Mouse (Mus musculus) adrenal gland, postnatal 25 days (tissue): ENCODE data around the gene Mxra7. TPM values are rescaled to one million over a fixed set of nuclear protein-coding genes. Genes with fewer than 3 reads are reported as not detected.
"Not testable (repeated sequence)": the region's sequence is repeated elsewhere in the genome, so short reads cannot be mapped to it uniquely, and the experiment has no call there.

Source experiments
- DNase-seq: peaks from one replicate; pipeline ENCODE4 v3.0.0; 2021; ENCODE audit warnings: mixed read lengths
- long read RNA-seq: library from polyadenylated mRNA; stranded (forward); transcript quantifications from one replicate; pipeline ENCODE4 v2.0.0, GENCODE M21; 2021
- total RNA-seq: library from RNA; stranded (reverse); gene quantifications from 2 replicates; pipeline ENCODE4 v1.2.3, GENCODE M21; 2021

Gene Mxra7
- total RNA-seq, result 26.0 and 44.7 TPM in 2 replicates
- long read RNA-seq, transcript Mxra7-201 (4 exons, 2,063 nt), result major isoform, 49 of 68 reads
- long read RNA-seq, partial matches to known transcripts, result 1 of 68 reads
- long read RNA-seq, other reads (novel, unspliced or antisense), result 18 of 68 reads

GRCm38 (mm10) chr11:116827534-116828165, at the start of gene Mxra7:
TSS of gene Mxra7 (minus strand) at chr11:116828046.
- peak; percentile 91 for DNase-seq

DNA sequence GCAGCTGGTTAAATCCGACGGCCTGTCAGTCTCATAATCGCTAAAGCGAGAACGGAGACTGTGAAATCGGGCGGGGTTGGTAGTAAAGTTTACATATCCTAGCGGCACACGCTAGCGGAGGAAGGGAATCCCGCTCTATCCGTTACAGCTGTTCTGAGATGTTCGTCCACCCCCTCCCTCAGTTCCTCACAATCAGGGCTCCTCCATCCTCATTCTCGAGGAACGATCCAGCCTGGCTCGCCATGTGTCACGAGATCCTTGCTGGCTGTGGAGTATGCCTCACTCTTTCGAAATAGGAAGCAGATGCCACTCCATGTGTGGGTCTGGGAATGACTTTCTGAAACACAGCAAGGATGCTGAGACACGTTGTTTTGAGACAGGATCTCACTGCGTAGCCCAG, 46.1 kb upstream of the Mxra7 start:
- no peak for DNase-seq

DNA sequence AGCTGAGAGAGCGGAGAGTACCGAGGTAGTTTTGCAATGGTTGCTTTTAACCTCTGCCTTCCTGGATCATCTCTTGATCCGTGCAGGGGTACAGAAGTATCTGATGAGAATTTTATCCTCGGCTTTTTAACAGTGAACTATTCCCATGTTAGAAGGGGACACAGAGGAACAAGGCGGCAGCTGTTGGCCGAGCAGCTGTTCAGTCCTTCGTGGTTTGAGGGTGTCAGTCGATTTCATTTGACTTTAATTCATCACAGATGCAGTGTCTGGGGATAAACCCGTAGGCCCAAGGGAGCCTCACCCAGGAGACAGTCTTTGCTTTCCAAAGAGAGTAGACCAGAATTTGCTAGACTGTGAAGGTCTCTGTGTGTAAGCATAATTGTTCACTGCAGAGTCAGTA, 43.7 kb upstream of the Mxra7 start:
- no peak for DNase-seq

GRCm38 (mm10) chr11:116869641-116870040, 41.8 kb upstream of the Mxra7 start:
- no peak for DNase-seq

DNA sequence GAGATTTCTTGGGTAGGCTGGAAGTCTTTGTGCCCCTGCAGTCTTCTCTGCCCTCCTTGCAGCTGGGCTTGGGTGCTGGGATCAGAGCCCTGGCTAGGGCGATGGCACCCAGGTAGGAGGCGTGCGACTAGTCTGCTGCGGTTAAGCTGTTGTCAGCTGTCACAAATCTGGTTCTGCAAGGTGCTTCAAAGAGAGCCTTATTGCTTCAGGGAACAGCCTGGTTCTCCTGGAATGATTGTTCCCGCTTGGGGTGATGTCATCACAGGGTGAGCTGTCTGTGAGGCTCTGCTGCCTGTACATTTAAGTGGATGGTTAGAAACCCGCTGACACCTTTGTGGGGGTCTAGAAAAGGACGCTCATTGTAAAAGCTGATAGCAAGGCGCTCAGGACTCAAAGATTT, 41.4 kb upstream of the Mxra7 start:
- no peak for DNase-seq

- peak; percentile 22 for DNase-seq
Measured at GRCm38 (mm10) chr11:116868129-116868528, 40.3 kb upstream of the Mxra7 start.

GRCm38 (mm10) chr11:116865945-116866585, 38.2 kb upstream of the Mxra7 start:
- DNase-seq, result no peak

DNA sequence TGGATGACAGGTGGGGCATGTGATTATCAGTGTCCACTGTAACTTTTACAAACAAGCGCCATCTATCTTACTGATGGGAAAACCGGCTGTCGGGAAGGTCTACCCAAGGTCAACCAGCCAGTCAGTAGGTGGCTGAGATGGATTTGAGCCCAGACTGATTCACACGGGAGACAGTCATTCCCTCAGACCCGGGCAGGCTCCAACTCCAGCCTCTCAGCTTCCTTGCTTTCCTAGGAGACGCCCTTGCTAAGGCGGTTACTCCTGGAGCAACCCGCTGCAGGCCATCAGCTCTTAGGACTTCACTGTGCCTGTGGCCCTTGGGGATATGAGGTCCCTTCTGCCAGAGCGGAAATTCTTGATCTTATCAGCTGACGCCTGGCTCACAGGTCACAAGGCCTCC, 36.6 kb upstream of the Mxra7 start:
- DNase-seq, result peak; percentile 35

DNA sequence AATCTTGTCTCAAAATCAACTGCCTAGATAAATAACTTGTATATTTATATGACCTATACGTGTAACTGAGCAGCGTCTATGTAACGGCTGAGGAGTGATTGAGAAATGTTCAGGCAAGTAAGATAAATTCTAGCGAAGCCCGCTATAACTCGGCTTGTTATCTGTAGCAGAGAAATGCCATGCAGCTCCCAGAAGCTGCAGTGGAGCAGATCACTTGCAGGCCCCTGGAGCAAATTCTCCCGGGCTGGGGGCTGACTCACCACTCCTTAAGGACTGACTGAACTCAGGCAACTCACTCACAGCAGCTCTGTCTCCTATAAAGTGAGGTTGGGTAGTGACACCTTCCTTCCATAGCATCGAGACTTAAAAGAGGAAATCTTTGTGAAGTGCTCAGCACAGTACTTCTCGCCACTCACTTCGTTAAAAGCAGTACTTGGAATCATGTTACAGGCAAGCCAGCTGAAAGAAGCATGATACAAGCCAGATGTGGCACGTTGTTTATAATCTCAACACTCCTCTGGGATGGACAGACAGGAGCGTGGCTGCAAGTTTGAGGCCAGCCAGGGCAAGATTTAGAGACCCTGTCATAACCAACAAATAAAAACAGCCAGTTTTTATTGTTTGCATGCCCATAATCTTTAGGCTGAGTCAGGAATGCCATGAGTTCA, 29.5 kb upstream of the Mxra7 start:
- DNase-seq, result no peak

DNA sequence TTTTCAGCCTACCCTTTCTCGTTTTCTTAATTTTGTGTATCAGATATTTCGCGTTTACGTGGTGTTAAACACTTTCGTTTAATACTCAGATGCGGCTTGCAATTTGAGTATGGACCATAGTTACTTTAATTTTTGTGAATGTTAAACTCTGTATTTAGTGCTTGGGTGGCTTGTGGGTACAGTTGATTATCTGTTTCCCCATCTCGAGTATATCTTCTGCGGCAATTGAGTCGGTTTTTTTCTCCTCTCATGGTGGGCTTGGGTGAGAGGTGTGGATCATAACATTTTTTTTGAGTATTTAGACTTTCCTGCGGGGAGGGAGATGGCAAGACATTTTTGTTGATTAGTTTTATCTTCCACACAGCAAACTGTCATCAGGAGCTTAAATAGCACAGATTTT, 26.4 kb upstream of the Mxra7 start:
- no peak for DNase-seq

DNA sequence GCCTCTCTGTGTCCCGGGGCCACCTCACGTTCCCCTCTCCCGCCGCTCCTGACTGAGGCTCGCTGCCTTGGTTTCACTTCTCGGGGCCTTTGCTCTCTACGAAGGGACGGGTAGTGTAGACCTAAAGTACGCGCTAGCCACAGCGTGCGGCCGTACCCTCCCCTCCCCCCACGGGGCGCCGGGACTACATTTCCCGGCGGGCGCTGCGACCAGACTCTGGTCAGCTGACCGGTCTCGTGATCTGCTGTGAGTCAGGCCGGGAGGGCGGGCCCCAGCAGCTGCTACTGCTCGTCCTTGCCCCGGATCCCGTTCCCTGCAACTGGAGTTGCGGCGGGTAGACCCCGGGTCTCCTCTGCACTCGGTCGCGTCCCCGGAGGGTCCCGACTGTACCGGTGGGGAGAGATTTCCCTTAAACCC, 25.7 kb upstream of the Mxra7 start:
- peak; percentile 98 for DNase-seq

- peak; percentile 95 for DNase-seq
Measured at GRCm38 (mm10) chr11:116852891-116853511, 25.2 kb upstream of the Mxra7 start, which contains the start of gene Srsf2. TSS of gene Srsf2 (minus strand) at chr11:116853094.

- peak; percentile 87 for DNase-seq
Measured at GRCm38 (mm10) chr11:116852291-116852890, 24.5 kb upstream of the Mxra7 start, which contains the start of gene Mfsd11. TSS of gene Mfsd11 (plus strand) at chr11:116852440.

DNA sequence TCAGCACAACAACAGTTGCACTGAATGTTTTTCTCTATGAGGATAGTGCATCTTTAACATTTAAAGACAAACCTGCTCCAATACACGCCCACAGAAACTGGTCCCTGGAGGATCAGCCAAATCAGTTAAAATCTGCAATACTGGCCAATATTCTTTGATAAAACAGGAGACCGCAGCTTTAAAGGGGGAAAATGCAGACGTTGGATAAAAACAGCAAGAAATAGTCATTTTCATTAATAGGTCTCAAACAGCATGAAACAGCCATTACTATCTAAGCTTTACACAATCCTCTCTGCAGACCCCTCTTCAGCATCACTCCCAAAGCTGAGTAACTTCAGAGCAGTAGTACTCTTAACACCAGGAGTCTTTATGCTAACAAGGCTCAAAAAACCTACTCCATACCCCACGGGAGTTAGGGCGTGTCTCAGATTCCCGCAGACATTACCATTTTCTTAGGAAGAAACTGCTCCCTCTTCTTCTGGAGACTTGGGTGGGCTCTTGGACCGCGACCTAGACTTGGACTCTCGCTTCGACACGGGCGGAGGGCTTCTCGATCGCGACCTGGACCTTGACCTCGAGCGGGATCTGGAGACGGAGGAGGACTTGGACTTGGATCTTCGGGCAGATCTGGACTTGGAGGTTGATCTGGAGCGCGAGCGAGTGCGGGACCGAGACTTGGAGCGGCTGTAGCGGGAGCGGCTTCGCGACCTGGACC, 23.9 kb upstream of the Mxra7 start:
- DNase-seq, result no peak

- DNase-seq, result no peak
Measured at GRCm38 (mm10) chr11:116850833-116851477, 23.1 kb upstream of the Mxra7 start.

- DNase-seq, result no peak
Measured at GRCm38 (mm10) chr11:116850085-116850484, 22.2 kb upstream of the Mxra7 start.

DNA sequence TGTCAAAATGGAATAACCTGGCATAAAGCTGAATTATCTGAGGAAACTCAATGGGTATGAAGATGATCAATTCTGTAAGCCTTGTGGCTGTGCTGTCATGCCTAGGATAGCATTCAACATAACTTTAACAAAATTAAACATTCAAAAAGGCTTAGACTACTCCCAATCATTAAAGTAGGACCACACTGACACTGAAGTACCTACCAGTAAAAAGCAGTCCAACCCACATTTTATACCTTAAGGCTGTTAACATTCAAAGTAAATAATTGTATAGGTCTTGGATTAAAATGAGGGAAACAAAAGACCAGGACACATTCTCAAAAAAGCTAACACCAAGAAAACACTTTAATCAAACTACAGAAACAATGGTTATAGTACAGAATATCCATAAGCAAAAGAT, 21.7 kb upstream of the Mxra7 start:
- DNase-seq, result no peak

DNA sequence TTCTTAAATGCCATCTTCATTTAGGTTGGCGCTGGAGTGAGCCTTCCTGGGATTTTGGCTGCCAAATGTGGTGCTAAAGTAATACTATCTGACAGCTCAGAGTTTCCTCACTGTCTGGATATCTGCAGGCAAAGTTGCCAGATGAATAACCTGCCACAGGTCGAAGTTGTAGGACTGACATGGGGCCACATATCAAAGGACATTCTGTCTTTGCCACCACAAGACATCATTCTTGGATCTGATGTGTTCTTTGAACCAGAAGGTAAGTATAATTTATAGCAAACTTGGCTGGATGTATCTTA, 21.0 kb upstream of the Mxra7 start:
- not testable (repeated sequence) for DNase-seq

GRCm38 (mm10) chr11:116848086-116848876, 20.4 kb upstream of the Mxra7 start:
- DNase-seq, result no peak
